Mouse (Mus musculus) E14TG2a.4 (cell line): ENCODE data around the gene Gm20538.

ENCODE experiments used
- CTCF ChIP-seq: conservative IDR thresholded peaks from 2 replicates; pipeline ENCODE4 v1.5.1; 2014; ENCODE audit warnings: low read length
- POU5F1 ChIP-seq: IDR thresholded peaks from 2 replicates; pipeline ENCODE4 v1.6.1; 2014; ENCODE audit warnings: low read length, borderline replicate concordance

- TF ChIP-seq CTCF, result no peak
- no peak for TF ChIP-seq POU5F1
Observed at GRCm38 (mm10) chr19:44582103-44582502, 29.5 kb upstream of the Gm20538 start.
